Mouse (Mus musculus): ENCODE results near the gene Iqcd. TPM values are rescaled to one million over a fixed set of nuclear protein-coding genes. Genes with fewer than 3 reads are reported as not detected.

Iqcd gene
- total RNA-seq, 2 experiments from 2014 or later, result 0.15 TPM; not detected in 1

GRCm38 (mm10) chr5:120570289-120570897 is 18.4 kb upstream of the Iqcd start:
- no peak for DNase-seq
- intact Hi-C loops (cut with DNase I), result no loop called here

GRCm38 (mm10) chr5:120571056-120571740 is 17.6 kb upstream of the Iqcd start:
- intact Hi-C loops (cut with DNase I), result no loop called here
- DNase-seq, result no peak

- intact Hi-C loops (cut with DNase I), result no loop called here
- DNase-seq, result no peak
These were observed 14.2 kb upstream of the Iqcd start for GRCm38 (mm10) chr5:120574469-120575063.

GRCm38 (mm10) chr5:120576781-120577301 is 12.0 kb upstream of the Iqcd start:
- intact Hi-C loops (cut with DNase I), result no loop called here
- no peak for DNase-seq

GRCm38 (mm10) chr5:120577935-120578441 is 10.8 kb upstream of the Iqcd start:
- intact Hi-C loops (cut with DNase I), result no loop called here
- DNase-seq, result no peak

- intact Hi-C loops (cut with DNase I), result no loop called here
- DNase-seq, result no peak
These were observed 10.2 kb upstream of the Iqcd start for GRCm38 (mm10) chr5:120578504-120579081.

GRCm38 (mm10) chr5:120579211-120579897 is 9.5 kb upstream of the Iqcd start:
- DNase-seq, result peak; percentile 69 to 80
- intact Hi-C loops (cut with DNase I), result no loop called here

GRCm38 (mm10) chr5:120579898-120580626 is 8.8 kb upstream of the Iqcd start:
- intact Hi-C loops (cut with DNase I), result no loop called here
- DNase-seq, result no peak

GRCm38 (mm10) chr5:120582002-120582401 is 6.8 kb upstream of the Iqcd start:
- no peak for DNase-seq
- intact Hi-C loops (cut with DNase I), result no loop called here

- no peak for DNase-seq
- intact Hi-C loops (cut with DNase I), result no loop called here
These were observed 5.3 kb upstream of the Iqcd start for GRCm38 (mm10) chr5:120583511-120583910.

GRCm38 (mm10) chr5:120584968-120585367 is 3.8 kb upstream of the Iqcd start:
- intact Hi-C loops (cut with DNase I), result loop anchor here (2.0 to 5.0 kb wide), 2 partner anchors 26 to 78 kb away; no protein-coding TSS in a partner anchor
- DNase-seq, result no peak

GRCm38 (mm10) chr5:120586741-120587615 is 1.8 kb upstream of the Iqcd start:
- intact Hi-C loops (cut with DNase I), result loop anchor here (5.0 kb wide), 1 partner anchor 80 kb away; no protein-coding TSS in a partner anchor
- peak in 1 of 2 experiments; percentile 32 for DNase-seq

- DNase-seq, result peak in 1 of 2 experiments; percentile 39
- intact Hi-C loops (cut with DNase I), result loop anchor here (5.0 kb wide), 1 partner anchor 80 kb away; no protein-coding TSS in a partner anchor
These were observed 1.2 kb upstream of the Iqcd start for GRCm38 (mm10) chr5:120587616-120587926.

- no peak for DNase-seq
- intact Hi-C loops (cut with DNase I), result loop anchor here (5.0 kb wide), 1 partner anchor 81 kb away; no protein-coding TSS in a partner anchor
These were observed 762 bp upstream of the Iqcd start for GRCm38 (mm10) chr5:120587940-120588568.

GRCm38 (mm10) chr5:120590356-120591010 is 1.7 kb downstream of the Iqcd start:
- intact Hi-C loops (cut with DNase I), result loop anchor here (5.0 kb wide), 1 partner anchor 63 kb away; no protein-coding TSS in a partner anchor
- no peak for DNase-seq

GRCm38 (mm10) chr5:120592141-120592540 is 3.3 kb downstream of the Iqcd start:
- intact Hi-C loops (cut with DNase I), result loop anchor here (5.0 kb wide), 1 partner anchor 65 kb away; no protein-coding TSS in a partner anchor
- DNase-seq, result no peak

- DNase-seq, result no peak
- intact Hi-C loops (cut with DNase I), result loop anchor here (5.0 kb wide), 1 partner anchor 67 kb away; no protein-coding TSS in a partner anchor
These were observed 5.7 kb downstream of the Iqcd start for GRCm38 (mm10) chr5:120594485-120594884.

All from gastrocnemius, postnatal 36 days (tissue).